Mouse (Mus musculus): ENCODE measurements at regions not wholly inside any gene's neighbourhood (a gene's known extent, or its start where the extent isn't known, plus 50 kb on each side); places are given as distances from the start of the nearest gene placed in this dataset.

DNA sequence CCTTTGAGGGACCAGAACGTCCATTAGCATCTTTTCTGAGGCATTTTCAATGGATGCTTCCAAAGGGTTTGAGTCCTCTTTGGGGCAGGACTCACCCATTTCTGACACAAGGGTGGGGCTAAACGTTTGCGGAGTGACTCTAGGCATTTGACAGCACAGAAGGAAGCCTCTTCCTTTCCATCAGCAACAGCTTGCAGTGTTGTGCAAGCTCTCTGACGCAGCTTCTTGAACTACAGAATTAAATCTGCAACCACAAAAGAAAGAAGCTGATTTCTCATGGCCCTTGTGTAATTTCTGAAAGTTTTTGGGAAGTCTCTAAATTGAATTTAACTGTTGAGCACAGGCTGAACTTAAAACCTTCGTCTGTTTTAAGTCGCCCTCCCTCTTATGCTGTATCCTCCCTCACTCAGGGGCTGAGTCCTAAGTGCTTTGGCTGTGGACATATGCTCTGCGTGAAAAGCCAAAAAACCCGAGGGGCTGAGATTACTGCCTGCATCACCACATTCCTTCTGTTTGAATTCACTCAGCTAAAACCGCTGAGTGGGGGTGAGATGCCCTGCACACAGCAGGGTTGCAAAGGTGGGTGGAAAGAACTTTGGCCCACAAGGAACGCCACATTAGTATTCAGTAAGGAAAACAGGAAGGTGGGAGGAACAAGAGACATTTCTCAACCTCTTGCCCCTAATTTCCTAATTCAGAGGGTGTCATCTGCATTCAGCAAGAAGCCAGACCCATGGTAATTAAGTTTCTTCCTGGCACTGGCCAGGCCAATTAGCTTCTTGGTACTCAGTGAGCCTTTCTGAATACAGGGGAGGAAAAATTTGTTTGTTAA, 227.4 kb downstream of the Fzd1 start:
- peak; percentile 24 for DNase-seq
- Histone ChIP-seq H3K4me3 (no peak overlapping the region), H3K27ac (peak overlapping the region; percentile 46)
- intact Hi-C loops (cut with DNase I): no loop called here
- TF ChIP-seq CTCF (IDR thresholded peaks at IDR 0.05): no peak

DNA sequence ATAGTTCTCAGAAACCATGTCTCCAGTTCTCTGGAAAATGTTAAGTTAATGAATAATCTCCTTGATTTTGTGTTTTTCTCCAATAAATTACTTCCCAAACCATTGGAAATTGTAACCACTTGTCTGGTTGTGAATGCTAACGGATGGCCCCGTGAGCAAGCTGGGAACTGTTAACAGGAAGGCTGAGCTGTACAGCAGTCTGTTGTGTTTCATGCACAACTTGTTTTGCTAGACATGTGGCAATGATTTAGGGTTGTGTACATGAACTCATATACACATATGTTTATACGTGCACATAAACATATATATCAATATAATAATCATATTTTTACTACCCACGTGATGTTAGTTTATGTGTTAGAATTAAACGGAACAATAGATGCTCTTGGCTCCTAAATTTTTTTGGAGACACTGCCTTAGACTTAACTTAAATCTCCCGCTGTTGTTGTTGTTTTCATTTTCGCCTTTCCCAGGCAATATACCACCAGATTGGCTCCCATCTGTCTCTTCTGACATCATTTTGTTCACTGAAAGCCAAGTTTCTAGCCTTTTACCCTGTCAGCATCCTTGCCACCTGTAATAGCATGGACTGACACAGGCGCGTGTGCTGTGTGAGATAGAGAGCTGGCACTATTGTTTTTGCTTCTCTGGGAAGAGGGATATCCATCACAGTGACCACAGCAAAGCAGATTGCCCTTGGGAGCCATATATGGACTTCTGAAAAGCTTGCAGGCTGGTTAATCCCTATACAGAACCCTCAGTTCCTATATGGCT, 231.6 kb downstream of the Fzd1 start:
- no peak for DNase-seq
- TF ChIP-seq CTCF (IDR thresholded peaks at IDR 0.05): no peak
- intact Hi-C loops (cut with DNase I): no loop called here
- no peak overlapping the region for H3K4me3 ChIP-seq
- no peak overlapping the region for H3K27ac ChIP-seq

DNA sequence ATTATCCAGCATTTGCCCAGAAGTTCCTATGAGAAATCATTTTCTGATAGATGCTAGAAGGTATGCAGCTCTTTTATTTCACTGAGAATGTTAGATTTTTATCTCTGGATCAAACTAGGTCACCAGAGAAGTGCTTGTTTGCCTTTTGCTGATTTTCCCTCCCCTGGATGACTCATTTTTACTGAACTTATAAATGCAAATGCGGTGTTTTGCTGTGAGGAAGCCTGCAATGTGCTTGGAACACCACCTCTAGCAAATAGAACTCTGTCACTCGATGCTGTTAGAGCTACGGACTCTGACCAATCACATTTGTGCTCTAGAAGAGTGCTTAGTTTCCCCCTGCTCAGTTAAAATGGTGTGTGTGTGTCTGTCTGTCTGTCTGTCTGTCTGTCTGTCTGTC, 257.2 kb downstream of the Fzd1 start:
- TF ChIP-seq CTCF (IDR thresholded peaks at IDR 0.05): no peak
- intact Hi-C loops (cut with DNase I): no loop called here
- no peak for DNase-seq
- no peak overlapping the region for H3K4me3 ChIP-seq
- H3K27ac ChIP-seq: no peak overlapping the region

DNA sequence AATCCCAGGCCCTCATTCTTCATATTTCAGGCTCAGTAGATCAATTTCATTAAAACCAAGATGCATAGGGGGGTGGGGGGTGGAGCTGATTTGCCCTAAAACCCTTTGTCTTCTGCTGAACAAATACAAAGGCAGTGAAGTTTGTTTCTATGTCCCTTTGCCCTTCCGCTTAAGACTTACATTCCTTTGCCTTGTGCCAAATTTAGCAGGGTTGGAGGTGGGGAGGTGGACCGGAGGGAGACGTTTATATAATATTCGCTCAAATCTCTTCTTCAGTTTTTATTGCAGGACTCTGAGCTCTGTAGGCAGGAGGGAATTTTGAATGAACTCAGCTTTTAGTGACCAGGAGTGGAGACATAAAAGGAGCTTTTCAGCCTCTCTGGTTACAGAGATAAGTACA, 258.8 kb downstream of the Fzd1 start:
- DNase-seq: no peak
- intact Hi-C loops (cut with DNase I): no loop called here
- no peak for TF ChIP-seq CTCF (IDR thresholded peaks at IDR 0.05)
- H3K4me3 ChIP-seq: no peak overlapping the region
- H3K27ac ChIP-seq: no peak overlapping the region

DNA sequence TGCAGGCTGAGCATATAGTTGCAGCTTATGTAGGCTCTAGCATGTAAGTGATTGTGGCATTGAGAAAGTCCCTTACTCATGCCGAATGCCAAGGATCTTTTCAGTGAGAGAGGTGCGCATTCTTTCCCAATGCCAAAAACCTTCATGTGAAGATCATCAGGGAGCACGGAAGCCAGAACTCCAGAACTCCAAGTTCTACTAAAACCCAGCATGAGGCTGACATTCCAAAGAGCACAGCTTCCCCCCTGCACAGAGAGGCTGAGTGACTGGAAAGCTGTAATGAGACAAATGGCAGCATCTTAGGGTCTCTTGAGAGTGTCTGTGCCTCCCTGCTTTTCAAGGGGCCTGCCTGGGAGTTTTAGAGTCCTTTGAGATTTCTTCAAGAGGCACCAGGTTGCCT, 259.4 kb downstream of the Fzd1 start:
- Histone ChIP-seq H3K4me3 (no peak overlapping the region), H3K27ac (no peak overlapping the region)
- intact Hi-C loops (cut with DNase I): no loop called here

DNA sequence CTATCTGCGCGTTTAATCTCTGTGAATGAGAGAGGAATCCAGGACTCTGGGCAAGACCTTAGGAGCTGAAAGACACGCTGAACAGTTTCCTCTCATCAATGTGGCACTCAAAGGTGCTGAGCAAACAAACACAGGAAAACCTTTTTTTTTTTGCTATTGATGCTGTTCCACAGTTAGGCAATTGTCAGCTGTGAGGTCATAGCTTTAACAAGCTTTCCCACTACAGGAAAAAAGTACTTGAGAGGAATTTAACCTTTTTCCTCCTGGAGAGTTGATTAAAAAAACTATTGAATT, 261.0 kb downstream of the Fzd1 start:
- Histone ChIP-seq H3K27ac (peak overlapping the region; percentile 25; the same call in 1 of the 2 replicates), H3K4me3 (peak overlapping the region; percentile 50)
- TF ChIP-seq CTCF (IDR thresholded peaks at IDR 0.05): no peak
- DNase-seq: no peak
- intact Hi-C loops (cut with DNase I): no loop called here

More for the DNA sequence above, 259.4 kb downstream of the Fzd1 start:
- DNase-seq: no peak
- no peak for TF ChIP-seq CTCF (IDR thresholded peaks at IDR 0.05)

DNA sequence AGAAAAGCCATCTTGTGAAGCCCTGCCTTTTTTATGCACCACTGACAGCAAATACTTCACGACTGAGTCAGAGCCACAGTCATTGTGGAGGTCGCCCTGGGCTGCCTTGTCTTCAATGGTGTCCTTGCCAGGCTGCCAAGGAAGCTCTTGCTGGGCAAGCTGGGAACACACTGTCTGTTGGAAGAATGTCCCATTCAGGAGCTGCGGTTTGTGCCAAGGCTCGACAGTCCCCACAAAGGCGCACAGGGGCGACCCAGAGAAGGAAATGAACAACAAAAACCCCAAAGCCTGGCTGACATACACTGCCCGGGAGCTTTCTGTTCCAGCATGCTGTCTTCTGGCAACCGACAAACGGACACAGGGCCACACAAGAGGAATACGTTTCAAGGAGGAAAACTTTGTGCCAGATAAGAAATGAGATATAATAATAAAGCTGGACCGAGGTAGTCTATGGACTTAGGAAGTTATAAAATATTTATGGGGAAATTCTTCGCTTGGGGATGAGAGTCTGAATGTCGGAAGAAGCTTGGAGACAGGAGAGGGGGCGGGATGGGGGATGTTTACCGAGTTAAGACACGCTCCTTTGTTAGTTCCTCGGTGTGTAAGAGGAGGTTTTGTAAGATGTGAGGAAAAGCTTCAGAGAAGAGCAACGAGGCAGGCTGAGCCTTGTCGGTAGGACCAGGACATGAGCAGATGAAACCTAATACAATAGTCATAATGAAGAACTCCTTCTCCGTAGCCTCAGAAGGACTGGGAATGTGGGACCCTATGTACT, 261.5 kb downstream of the Fzd1 start:
- Histone ChIP-seq H3K4me3 (peak overlapping the region; percentile 50), H3K27ac (peak overlapping the region; percentile 25)
- DNase-seq: peak; percentile 41
- TF ChIP-seq CTCF (IDR thresholded peaks at IDR 0.05): no peak
- intact Hi-C loops (cut with DNase I): no loop called here

DNA sequence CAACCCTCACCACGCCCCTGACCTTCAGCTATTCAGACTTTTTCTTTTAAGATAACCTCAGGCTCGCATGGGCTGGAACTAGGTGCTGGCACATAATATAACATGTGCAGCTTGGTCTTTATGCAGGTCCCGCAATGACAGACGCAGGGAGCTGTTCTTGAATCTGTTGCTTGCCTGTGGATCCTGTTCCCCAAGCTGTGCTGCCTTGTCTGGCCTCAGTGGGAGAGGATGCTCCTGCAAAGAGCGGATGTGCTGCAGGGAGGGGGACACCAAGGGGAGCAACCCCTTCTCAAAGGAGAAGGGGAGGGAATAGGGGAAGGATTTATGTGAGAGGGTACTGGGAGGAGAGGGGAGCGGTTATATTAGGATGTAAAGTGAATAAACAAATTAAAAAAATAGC, 262.4 kb downstream of the Fzd1 start:
- TF ChIP-seq CTCF (IDR thresholded peaks at IDR 0.05): no peak
- intact Hi-C loops (cut with DNase I): no loop called here
- Histone ChIP-seq H3K4me3 (no peak overlapping the region), H3K27ac (0 out of 2 replicates have a peak overlapping the region, but pooled peaks have one; percentile 20)
- DNase-seq: no peak

DNA sequence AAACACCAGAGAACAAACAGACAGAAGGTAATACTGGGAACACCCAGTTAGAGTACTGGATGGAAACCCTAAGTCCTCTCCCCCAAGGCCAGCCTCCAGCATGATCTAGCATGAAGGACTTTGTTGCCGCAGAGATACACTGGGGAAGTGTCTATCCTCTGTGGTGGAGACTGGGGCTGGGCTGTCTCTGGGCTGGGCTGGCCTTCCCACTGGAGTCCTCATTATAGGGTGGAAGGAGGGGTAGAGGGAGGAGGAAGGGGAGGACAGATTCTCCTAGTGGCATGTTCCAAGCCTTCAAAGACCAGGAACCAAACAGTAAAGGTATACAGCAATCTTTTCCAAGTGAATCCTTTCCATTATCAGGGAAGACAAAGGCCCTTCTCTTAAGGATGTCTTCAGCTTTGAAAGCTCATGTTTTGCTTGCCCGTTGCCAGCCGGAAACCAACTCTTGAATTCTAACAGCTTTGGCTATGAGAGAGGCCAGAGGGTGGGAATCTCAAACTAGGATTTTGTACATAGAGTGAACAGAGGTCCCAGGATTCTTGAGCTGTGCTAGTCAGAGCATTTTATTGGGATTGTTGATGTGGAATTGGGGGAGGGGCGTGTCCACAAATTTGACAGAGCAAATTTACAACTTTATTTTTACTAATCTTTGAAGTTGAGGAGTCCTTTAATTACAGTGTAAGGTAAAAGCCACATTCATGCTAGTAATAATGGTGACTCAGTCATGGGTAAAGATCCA, 271.3 kb downstream of the Fzd1 start:
- peak overlapping the region; percentile 38; the same call in 1 of the 2 replicates for H3K27ac ChIP-seq
- no peak for TF ChIP-seq CTCF (IDR thresholded peaks at IDR 0.05)
- intact Hi-C loops (cut with DNase I): no loop called here

DNA sequence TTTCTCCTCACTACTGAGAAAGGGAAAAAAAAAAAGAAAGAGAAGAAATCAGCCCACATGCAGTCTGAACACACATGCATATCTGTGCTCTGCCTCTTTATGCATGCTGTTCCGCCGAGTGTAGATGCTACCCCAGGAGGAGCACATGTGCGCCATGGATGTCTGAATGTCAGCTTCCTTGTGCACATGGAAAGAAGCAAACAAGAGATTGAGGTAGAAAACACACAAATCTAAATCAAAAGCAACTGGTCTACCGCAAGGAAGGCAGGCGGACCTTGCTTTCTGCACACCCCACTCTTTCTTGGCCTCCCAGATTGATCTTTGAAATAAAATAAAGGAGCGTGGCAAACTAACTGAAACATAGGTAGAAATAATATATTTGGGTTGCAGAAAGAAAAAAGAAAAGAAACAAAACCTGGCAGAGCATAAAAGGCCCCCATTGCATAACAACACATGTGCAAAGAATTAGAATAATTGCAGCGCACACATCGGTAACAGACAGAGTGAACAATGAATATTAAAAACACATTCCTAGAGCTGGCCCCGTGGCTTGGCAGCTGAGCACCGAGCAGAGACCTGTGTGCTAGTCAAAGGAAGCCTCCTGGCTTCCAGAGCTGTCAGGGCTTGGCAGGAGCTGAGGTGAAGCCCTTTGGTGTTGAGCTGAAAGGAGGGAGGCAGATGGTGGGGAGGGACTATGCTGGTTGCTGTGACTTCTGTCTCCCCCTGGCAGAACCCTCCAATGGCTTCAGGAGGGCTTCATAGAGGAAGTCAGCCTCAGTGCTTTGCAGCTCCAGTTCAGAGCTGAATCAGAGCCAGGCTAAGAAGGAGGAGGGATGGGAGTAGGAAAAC, 272.1 kb downstream of the Fzd1 start:
- no peak for TF ChIP-seq CTCF (IDR thresholded peaks at IDR 0.05)
- intact Hi-C loops (cut with DNase I): no loop called here
- Histone ChIP-seq H3K27ac (peak overlapping the region; percentile 51), H3K4me3 (no peak overlapping the region)
- DNase-seq: peak; percentile 39

More for the DNA sequence above, 271.3 kb downstream of the Fzd1 start:
- H3K4me3 ChIP-seq: no peak overlapping the region
- DNase-seq: no peak

DNA sequence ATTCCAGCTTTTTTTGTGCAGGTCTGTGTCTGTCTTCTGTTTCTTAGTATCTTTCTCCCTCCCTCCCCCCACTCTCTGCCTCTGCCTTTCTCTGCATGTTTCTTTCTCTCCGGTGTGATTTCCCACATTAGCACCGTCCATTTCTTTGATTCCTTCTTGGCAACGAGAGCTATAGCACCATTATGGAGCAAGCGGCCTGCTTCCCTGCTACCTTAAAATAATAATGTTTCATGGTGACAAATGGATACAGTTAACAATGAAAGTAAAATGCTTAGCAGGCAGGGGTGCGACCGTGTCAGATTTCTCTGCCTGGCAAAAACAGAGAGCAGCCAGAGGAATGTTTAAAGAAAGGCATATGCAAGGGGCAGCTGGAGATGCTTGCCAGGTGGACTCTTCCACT, 273.1 kb downstream of the Fzd1 start:
- Histone ChIP-seq H3K27ac (no peak overlapping the region), H3K4me3 (no peak overlapping the region)
- TF ChIP-seq CTCF (IDR thresholded peaks at IDR 0.05): no peak
- intact Hi-C loops (cut with DNase I): no loop called here
- DNase-seq: no peak

Measured in gastrocnemius, adult 2 months (tissue).